7 mouse cellular contexts compared by ENCODE assay signal in genomic region chr2:5519221-5519669, GRCm38 (mm10).
DNase-seq lines count a peak whose midpoint lies in the region; TF ChIP-seq lines count a peak whose summit lies in the region.

No protein-coding gene starts in this region.

- no peak for TF ChIP-seq CTCF in brain, embryonic 14.5 days (IDR thresholded peaks at IDR 0.05; ENCODE audit: borderline replicate concordance, extremely low read depth, insufficient read depth, insufficient read length)

- peak; percentile 10 for DNase-seq in kidney, postnatal 14 days
- DNase-seq in kidney, postnatal 36 days, result no peak
- peak; percentile 39 for DNase-seq in brain, embryonic 14.5 days (ENCODE audit: low read depth)
- DNase-seq in cerebellum, adult 9-11 months, result peak; percentile 68
- DNase-seq in left cerebral cortex, postnatal 4 days, result peak; percentile 5
- DNase-seq in testis, postnatal 10 days (ENCODE audit: low spot score), result no peak
- no peak for DNase-seq in gastrocnemius, postnatal 25 days

- no peak for TF ChIP-seq POLR2A in brain, embryonic 14.5 days (IDR thresholded peaks at IDR 0.05; ENCODE audit: borderline replicate concordance, extremely low read depth, insufficient read depth, insufficient read length, poor library complexity, severe bottlenecking)

- intact Hi-C loops in left cerebral cortex, postnatal 4 days (cut with DNase I), result no loop called here

Comparison
In these comparisons a context has a peak if more than half of its experiments do, and no peak if none do; other contexts are left out.
1. DNase-seq: peak in kidney, postnatal 14 days (single experiment), brain, embryonic 14.5 days (single experiment), cerebellum, adult 9-11 months (single experiment) and left cerebral cortex, postnatal 4 days (single experiment); none in kidney, postnatal 36 days (0 of 2), testis, postnatal 10 days (single experiment) and gastrocnemius, postnatal 25 days (single experiment).